Mouse (Mus musculus) midbrain, embryonic 15.5 days (tissue): Measurements from ENCODE around the gene Lrba. TPM values are rescaled to one million over a fixed set of nuclear protein-coding genes. Genes with fewer than 3 reads are reported as not detected.
A peak's percentile ranks its signal among the peaks of the same experiment; 100 is the strongest.

Source experiments
- ATAC-seq: fragments of 200-750 bp; cut with Nextera tagmentation; replicated peaks from 2 replicates; pipeline ENCODE4 v1.8.0; 2017; ENCODE audit warnings: moderate TSS enrichment
- H3K27ac ChIP-seq: fragments of 300-500 bp; sonication (generic); 2 replicates; pipeline ENCODE4 v1.5.1; 2015; ENCODE audit warnings: mild to moderate bottlenecking, inconsistent platforms
- H3K27me3 ChIP-seq: fragments of 300-500 bp; sonication (generic); replicated peaks from 2 replicates; pipeline ENCODE4 v1.6.1; 2015; ENCODE audit warnings: inconsistent platforms
- H3K36me3 ChIP-seq: fragments of 300-500 bp; sonication (generic); replicated peaks from 2 replicates; pipeline ENCODE4 v1.6.1; 2015; ENCODE audit warnings: inconsistent platforms
- H3K4me1 ChIP-seq: fragments of 300-500 bp; sonication (generic); 2 replicates; pipeline ENCODE4 v1.6.1; 2015; ENCODE audit warnings: inconsistent platforms
- H3K4me2 ChIP-seq: fragments of 300-500 bp; sonication (generic); 2 replicates; pipeline ENCODE4 v1.6.1; 2015; ENCODE audit warnings: inconsistent platforms, mild to moderate bottlenecking, moderate library complexity
- H3K4me3 ChIP-seq: fragments of 300-500 bp; sonication (generic); 2 replicates; pipeline ENCODE4 v1.5.1; 2015; ENCODE audit warnings: mild to moderate bottlenecking, inconsistent platforms
- H3K9ac ChIP-seq: fragments of 300-500 bp; sonication (generic); 2 replicates; pipeline ENCODE4 v1.6.1; 2015; ENCODE audit warnings: mild to moderate bottlenecking, inconsistent platforms
- H3K9me3 ChIP-seq: fragments of 300-500 bp; sonication (generic); 2 replicates; pipeline ENCODE4 v1.6.1; 2016; ENCODE audit warnings: inconsistent platforms
- WGBS: fragments of 180-500 bp; shearing (Covaris S2); methylation state at CpG from one replicate; pipeline ENCODE4 v1.1.7; 2015; ENCODE audit warnings: mixed read lengths; 5-methylcytosine and 5-hydroxymethylcytosine counted together
- polyA plus RNA-seq: library from polyadenylated mRNA; unstranded; fragments of >200 nt; fragmentation: Nextera tagmentation; extraction: Ambion mirVana; gene quantifications from 2 replicates; pipeline ENCODE4 v1.2.1, GENCODE M21; 2015

Gene Lrba
- polyA plus RNA-seq, 1 experiment from 2014 or later = 5.1 TPM

GRCm38 (mm10) chr3:86538645-86539554 lies 314.4 kb downstream of the Lrba start:
- Histone ChIP-seq H3K4me2 (peak overlapping the region; percentile 7), H3K27me3 (no peaks in the 10 kb centered on the region), H3K9ac (no peak overlapping the region), H3K4me1 (0 out of 2 replicates have a peak, but pooled peaks cover 14% of the 10 kb centered on the region), H3K9me3 (no peaks in the 10 kb centered on the region), H3K36me3 (no peaks in the 10 kb centered on the region), H3K4me3 (no peak overlapping the region), H3K27ac (peak overlapping the region; percentile 76)
- WGBS = 19% methylated on average over 13 of the region's 13 CpGs
- ATAC-seq = peak; percentile 62

DNA sequence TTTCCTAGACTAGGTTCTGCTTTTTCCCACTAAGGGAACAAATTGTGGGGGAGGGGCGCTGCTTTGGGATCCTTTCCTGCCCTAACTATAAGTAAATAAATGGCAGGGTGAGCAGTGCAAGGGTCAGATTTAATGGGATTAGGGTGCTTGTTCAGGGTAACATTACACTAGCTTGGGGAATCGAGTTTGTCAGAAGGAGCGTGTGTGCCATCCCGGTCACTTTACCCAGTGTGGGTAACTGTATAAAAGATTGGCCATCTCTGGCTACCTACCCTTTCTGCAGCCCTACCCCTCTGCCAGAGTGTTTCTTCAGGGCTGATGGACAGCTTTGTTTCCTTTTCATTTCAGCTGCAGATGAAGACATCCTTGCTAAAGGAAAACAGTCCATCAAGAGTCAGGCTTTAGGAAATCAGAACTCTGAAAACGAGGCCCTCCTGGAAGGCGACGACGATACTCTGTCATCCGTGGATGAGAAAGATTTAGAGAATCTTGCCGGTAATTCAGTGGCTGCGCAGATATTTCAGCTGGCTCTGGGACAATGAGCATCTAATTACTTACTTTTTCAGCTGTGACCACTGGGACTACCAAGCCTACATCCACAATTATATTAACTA lies 315.2 kb downstream of the Lrba start:
- Histone ChIP-seq H3K27ac (peak overlapping the region; percentile 76), H3K4me3 (no peak overlapping the region), H3K4me1 (0 out of 2 replicates have a peak, but pooled peaks cover 14% of the 10 kb centered on the region), H3K4me2 (peak overlapping the region; percentile 7), H3K9ac (no peak overlapping the region), H3K9me3 (no peaks in the 10 kb centered on the region), H3K36me3 (no peaks in the 10 kb centered on the region), H3K27me3 (peaks cover under 1% of the 10 kb centered on the region; the same call in 1 of the 2 replicates)
- 14% methylated on average over 11 of the region's 11 CpGs for WGBS
- peak; percentile 52; the same call in 1 of the 2 replicates for ATAC-seq

DNA sequence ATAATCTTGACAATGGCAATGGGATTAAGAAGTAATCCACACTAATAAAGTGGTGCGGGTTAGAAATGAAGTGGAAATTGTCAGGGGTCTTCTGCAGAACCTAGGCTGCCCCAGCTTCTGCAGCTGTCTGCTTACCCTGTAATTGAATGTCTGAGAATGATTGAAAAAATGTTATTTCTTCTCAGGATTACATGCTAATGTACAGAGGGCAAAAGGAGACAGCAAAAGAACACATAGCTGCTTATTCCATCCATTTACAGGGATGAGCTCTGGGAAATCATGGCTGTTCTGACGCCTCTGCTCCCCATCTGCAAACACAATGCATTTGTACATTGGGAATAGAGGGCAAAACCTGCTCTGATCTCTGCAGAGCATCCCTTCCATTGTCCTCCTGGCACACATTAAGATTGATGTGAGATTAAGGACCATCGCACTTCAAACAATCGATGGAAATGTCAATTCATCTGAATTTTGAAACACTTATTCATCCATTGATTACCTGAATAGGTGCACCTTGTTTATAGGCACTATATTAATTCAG lies 316.7 kb downstream of the Lrba start:
- Histone ChIP-seq H3K4me3 (peak overlapping the region; percentile 13; the same call in 1 of the 2 replicates), H3K4me2 (peak overlapping the region; percentile 34), H3K27ac (peak overlapping the region; percentile 65), H3K9ac (no peak overlapping the region), H3K27me3 (peaks cover 2% of the 10 kb centered on the region; the same call in 1 of the 2 replicates), H3K4me1 (0 out of 2 replicates have a peak, but pooled peaks cover 14% of the 10 kb centered on the region), H3K36me3 (no peaks in the 10 kb centered on the region), H3K9me3 (no peaks in the 10 kb centered on the region)
- ATAC-seq = no peak; the same call in 1 of the 2 replicates
- 38% methylated on average over 4 of the region's 4 CpGs for WGBS

- Histone ChIP-seq H3K36me3 (no peaks in the 10 kb centered on the region), H3K9me3 (no peaks in the 10 kb centered on the region), H3K4me3 (peak overlapping the region; percentile 21), H3K27ac (peak overlapping the region; percentile 55; the same call in 1 of the 2 replicates), H3K4me1 (peaks cover 21% of the 10 kb centered on the region; the same call in 1 of the 2 replicates), H3K9ac (no peak overlapping the region), H3K27me3 (peaks cover 2% of the 10 kb centered on the region; the same call in 1 of the 2 replicates), H3K4me2 (peak overlapping the region; percentile 34)
- ATAC-seq = no peak
- WGBS = 53% methylated on average over 1 of the region's 1 CpGs
These were observed 317.4 kb downstream of the Lrba start for GRCm38 (mm10) chr3:86541863-86542397.

DNA sequence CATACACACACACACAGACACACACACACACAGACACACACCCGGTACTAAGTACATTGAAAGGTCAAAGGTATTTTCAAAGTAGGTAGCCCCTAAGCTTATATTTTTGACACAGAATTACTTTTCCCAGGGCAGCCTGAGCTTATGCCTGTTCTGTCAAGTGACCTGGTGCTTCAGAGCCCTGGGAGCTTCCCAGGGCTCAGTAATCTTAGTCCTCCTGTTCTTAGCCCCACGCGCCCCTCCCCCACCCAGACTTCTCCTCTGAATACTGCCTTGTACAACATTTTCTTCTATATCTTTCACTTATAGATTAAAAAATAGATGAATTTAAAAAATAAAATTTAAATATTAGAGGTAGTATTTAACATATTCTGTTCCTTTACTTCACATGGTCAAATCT lies 320.3 kb downstream of the Lrba start:
- 19% methylated on average over 3 of the region's 3 CpGs for WGBS
- no peak for ATAC-seq
- Histone ChIP-seq H3K4me3 (peak overlapping the region; percentile 36), H3K4me1 (peaks cover 23% of the 10 kb centered on the region; the same call in 1 of the 2 replicates), H3K36me3 (no peaks in the 10 kb centered on the region), H3K9ac (0 out of 2 replicates have a peak overlapping the region, but pooled peaks have one; percentile 23), H3K4me2 (peak overlapping the region; percentile 34), H3K9me3 (no peaks in the 10 kb centered on the region), H3K27me3 (peaks cover 2% of the 10 kb centered on the region; the same call in 1 of the 2 replicates), H3K27ac (no peak overlapping the region)

- Histone ChIP-seq H3K4me2 (peak overlapping the region; percentile 75), H3K27me3 (peaks cover 4% of the 10 kb centered on the region; the same call in 1 of the 2 replicates), H3K4me1 (peaks cover 30% of the 10 kb centered on the region), H3K9me3 (no peaks in the 10 kb centered on the region), H3K36me3 (no peaks in the 10 kb centered on the region), H3K9ac (peak overlapping the region; percentile 56; the same call in 1 of the 2 replicates), H3K4me3 (peak overlapping the region; percentile 54), H3K27ac (peak overlapping the region; percentile 86)
- ATAC-seq = no peak
- WGBS = 14% methylated on average over 5 of the region's 5 CpGs
These were observed 321.5 kb downstream of the Lrba start for GRCm38 (mm10) chr3:86545945-86546344.

DNA sequence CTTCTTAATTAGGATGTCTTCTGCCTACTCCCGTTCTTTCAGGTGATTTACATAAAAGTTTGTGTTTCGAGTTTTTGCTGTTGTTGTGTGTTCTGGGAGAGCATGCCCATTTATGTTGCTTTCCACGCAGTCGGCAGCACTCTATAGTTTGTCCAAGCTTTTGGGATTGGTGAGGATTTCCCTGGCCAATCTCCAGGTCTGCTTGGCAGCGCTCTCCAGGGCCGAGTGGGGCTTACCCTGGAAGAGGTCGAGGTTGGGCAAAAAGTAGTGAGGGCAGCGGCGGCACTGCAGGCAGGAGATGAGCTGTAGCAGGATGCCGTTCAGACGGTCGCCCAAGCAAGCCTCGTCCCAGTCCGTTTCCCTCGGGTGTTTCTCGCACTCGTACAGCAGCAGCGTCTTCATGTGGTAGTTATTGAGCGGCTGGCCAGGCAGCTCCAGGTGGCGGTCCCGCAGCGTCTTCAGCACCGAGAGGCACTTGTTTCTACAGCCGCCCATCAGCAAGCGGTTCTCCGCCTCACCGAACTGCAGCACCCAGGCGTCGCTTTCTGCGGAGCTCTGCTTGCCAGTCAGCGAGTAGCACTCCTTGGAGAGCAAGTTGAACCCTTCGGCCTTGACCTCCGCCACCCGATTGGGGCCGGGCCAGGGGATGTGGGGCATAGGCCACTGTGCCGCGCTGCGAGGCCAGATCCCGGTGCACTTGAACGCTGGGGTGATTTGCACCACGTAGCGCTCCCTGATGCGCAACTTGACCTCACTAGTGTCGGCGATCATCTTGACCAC lies 322.2 kb downstream of the Lrba start:
- Histone ChIP-seq H3K4me3 (peak overlapping the region; percentile 54), H3K9me3 (no peaks in the 10 kb centered on the region), H3K9ac (peak overlapping the region; percentile 56), H3K4me1 (peaks cover 26% of the 10 kb centered on the region), H3K27me3 (peaks cover 8% of the 10 kb centered on the region; the same call in 1 of the 2 replicates), H3K4me2 (peak overlapping the region; percentile 75), H3K36me3 (no peaks in the 10 kb centered on the region), H3K27ac (peak overlapping the region; percentile 86)
- WGBS = under 1% methylated on average over 45 of the region's 45 CpGs
- no peak for ATAC-seq

DNA sequence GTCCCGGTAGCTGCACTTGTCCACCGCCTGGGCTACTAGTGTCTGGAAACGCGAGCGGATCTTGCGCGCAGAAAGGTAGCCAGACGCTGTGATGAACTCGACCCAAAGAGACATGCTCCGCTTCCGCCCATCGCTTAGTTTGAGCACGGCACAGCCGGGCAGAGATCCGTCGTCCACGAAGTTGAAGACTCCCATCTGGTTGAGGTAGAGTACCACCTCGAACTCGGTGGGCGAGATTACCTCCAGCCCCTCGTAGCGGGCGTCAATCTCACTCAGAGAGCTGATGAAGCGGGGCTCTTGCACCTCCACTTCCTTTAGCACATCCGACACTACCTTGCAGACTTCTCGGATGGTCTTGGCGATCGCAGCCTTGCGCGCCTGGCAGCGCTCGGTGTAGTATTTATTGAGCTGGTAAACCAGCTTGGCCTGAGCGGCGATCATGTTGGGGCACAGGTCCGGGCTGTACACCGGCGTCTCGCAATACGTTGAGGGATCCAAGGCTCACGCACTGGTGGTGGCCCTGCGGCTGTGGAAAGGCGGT lies 322.8 kb downstream of the Lrba start:
- peak overlapping the region; percentile 56 for H3K9ac ChIP-seq
- no peak; the same call in 1 of the 2 replicates for ATAC-seq

GRCm38 (mm10) chr3:86548091-86549015 lies 323.9 kb downstream of the Lrba start, which contains the start of gene Mab21l2:
Gene Mab21l2, minus strand, starts transcription at chr3:86548629.
- Histone ChIP-seq H3K9ac (peak within 1 kb of the TSS; percentile 56), H3K4me1 (peaks cover 29% of the 10 kb centered on the region), H3K36me3 (no peaks in the 10 kb centered on the region), H3K4me2 (peak within 1 kb of the TSS; percentile 75), H3K27me3 (peaks cover 11% of the 10 kb centered on the region), H3K9me3 (no peaks in the 10 kb centered on the region), H3K4me3 (peak within 1 kb of the TSS; percentile 54), H3K27ac (peak within 1 kb of the TSS; percentile 86)
- 4% methylated on average over 25 of the region's 25 CpGs for WGBS
- peak; percentile 91 for ATAC-seq

More for the DNA sequence above, 322.8 kb downstream of the Lrba start:
- H3K4me2 ChIP-seq = peak overlapping the region; percentile 75
- peak overlapping the region; percentile 86 for H3K27ac ChIP-seq
- H3K27me3 ChIP-seq = peaks cover 11% of the 10 kb centered on the region
- 2% methylated on average over 42 of the region's 42 CpGs for WGBS
- no peaks in the 10 kb centered on the region for H3K36me3 ChIP-seq
- peak overlapping the region; percentile 54 for H3K4me3 ChIP-seq
- peaks cover 29% of the 10 kb centered on the region for H3K4me1 ChIP-seq
- H3K9me3 ChIP-seq = no peaks in the 10 kb centered on the region
